Comparison of ENCODE assay signal across 8 mouse cellular contexts in genomic region chr9:51766175-51767062, GRCm38 (mm10). TPM values are rescaled to one million over a fixed set of nuclear protein-coding genes. Genes with fewer than 3 reads are reported as not detected.
DNase-seq lines count a peak whose midpoint lies in the region; ATAC-seq and TF ChIP-seq lines count a peak whose summit lies in the region.

No protein-coding gene starts in this region.

- peak overlapping the region; percentile 89 for H3K4me3 ChIP-seq in forebrain, embryonic 15.5 days
- H3K4me3 ChIP-seq in midbrain, embryonic 10.5 days, result peak overlapping the region; percentile 77
- peak overlapping the region; percentile 69 for H3K4me3 ChIP-seq in stomach, postnatal 0 days (ENCODE audit: low read depth, low read length)

- H3K9me3 ChIP-seq in forebrain, embryonic 15.5 days, result no peaks in the 10 kb centered on the region
- H3K9me3 ChIP-seq in midbrain, embryonic 10.5 days (replicated peaks), result no peaks in the 10 kb centered on the region
- H3K9me3 ChIP-seq in stomach, postnatal 0 days (ENCODE audit: control insufficient read depth, low read length), result no peaks in the 10 kb centered on the region

- H3K27me3 ChIP-seq in forebrain, embryonic 15.5 days, result 0 out of 2 replicates have a peak, but pooled peaks cover 6% of the 10 kb centered on the region
- H3K27me3 ChIP-seq in midbrain, embryonic 10.5 days (ENCODE audit: low read depth, poor library complexity, severe bottlenecking), result peaks cover 69% of the 10 kb centered on the region
- 0 out of 2 replicates have a peak, but pooled peaks cover 2% of the 10 kb centered on the region for H3K27me3 ChIP-seq in stomach, postnatal 0 days (ENCODE audit: control insufficient read depth, insufficient read depth, low read length)

- under 1% methylated on average over 21 of the region's 29 CpGs for WGBS in forebrain, embryonic 15.5 days
- 0% methylated on average over 29 of the region's 29 CpGs for WGBS in midbrain, embryonic 10.5 days
- WGBS in stomach, postnatal 0 days, result under 1% methylated on average over 29 of the region's 29 CpGs

- no peak for TF ChIP-seq EP300 in stomach, postnatal 0 days (optimal IDR thresholded peaks at IDR 0.05)

- H3K27ac ChIP-seq in forebrain, embryonic 15.5 days (replicated peaks), result peak overlapping the region; percentile 88
- 0 out of 2 replicates have a peak overlapping the region, but pooled peaks have one; percentile 83 for H3K27ac ChIP-seq in midbrain, embryonic 10.5 days (replicated peaks)
- H3K27ac ChIP-seq in stomach, postnatal 0 days (replicated peaks), result no peak overlapping the region

- peaks cover 26% of the 10 kb centered on the region for H3K4me1 ChIP-seq in forebrain, embryonic 15.5 days
- H3K4me1 ChIP-seq in midbrain, embryonic 10.5 days, result peaks cover 30% of the 10 kb centered on the region
- H3K4me1 ChIP-seq in stomach, postnatal 0 days (replicated peaks; ENCODE audit: control insufficient read depth, insufficient read depth), result no peaks in the 10 kb centered on the region

- H3K4me2 ChIP-seq in forebrain, embryonic 15.5 days (replicated peaks), result peak overlapping the region; percentile 95
- peak overlapping the region; percentile 99 for H3K4me2 ChIP-seq in stomach, postnatal 0 days (replicated peaks; ENCODE audit: low read depth)

- no peak for TF ChIP-seq CTCF in stomach, postnatal 0 days (IDR thresholded peaks at IDR 0.05; ENCODE audit: low read depth)

- ATAC-seq in forebrain, embryonic 15.5 days (replicated peaks), result peak; percentile 12; the same call in 1 of the 2 replicates
- ATAC-seq in stomach, postnatal 0 days (ENCODE audit: low FRiP score, low TSS enrichment), result 0 out of 2 replicates have a peak, but pooled peaks have one; percentile 33
- ATAC-seq in megakaryocyte progenitor cell, adult 5-6 weeks (replicated peaks; ENCODE audit: poor library complexity), result no peak

- H3K9ac ChIP-seq in forebrain, embryonic 15.5 days (replicated peaks), result peak overlapping the region; percentile 80
- H3K9ac ChIP-seq in stomach, postnatal 0 days (ENCODE audit: low read length), result no peak overlapping the region

- DNase-seq in kidney, postnatal 14 days, result peak; percentile 6
- DNase-seq in kidney, postnatal 25 days, result no peak
- peak; percentile 44 for DNase-seq in cerebellum, adult 11 months
- peak; percentile 40 to 45 for DNase-seq in layer of hippocampus, postnatal 14 days (ENCODE audit: low spot score in 2 of 2)
- DNase-seq in midbrain, embryonic 10.5 days (ENCODE audit: low spot score), result peak; percentile 55
- peak; percentile 18 for DNase-seq in stomach, postnatal 0 days (ENCODE audit: low spot score)

- no peaks in the 10 kb centered on the region for H3K36me3 ChIP-seq in forebrain, embryonic 15.5 days
- H3K36me3 ChIP-seq in midbrain, embryonic 10.5 days, result no peaks in the 10 kb centered on the region
- no peaks in the 10 kb centered on the region for H3K36me3 ChIP-seq in stomach, postnatal 0 days (ENCODE audit: control insufficient read depth, insufficient read depth, low read length)

RNA-seq across cellular contexts. Expression of gene Arhgap20, which starts 1.3 kb away (rescaled TPM):
- 11.8 and 14.6 TPM in 2 replicates for polyA plus RNA-seq in forebrain, embryonic 15.5 days (2015; fragmentation: Nextera tagmentation; extraction: Ambion mirVana)
- 10 to 100 TPM; 41.7 to 48.3 TPM for total RNA-seq in layer of hippocampus, postnatal 14 days (2021)
- polyA plus RNA-seq in midbrain, embryonic 10.5 days (2016; fragmentation: Nextera tagmentation; extraction: Ambion mirVana), result 2.2 and 3.8 TPM in 2 replicates
- 1.6 and 1.9 TPM in 2 replicates for polyA plus RNA-seq in stomach, postnatal 0 days (2015; fragmentation: Nextera tagmentation; extraction: Ambion mirVana)
- not detected in 2 replicates for total RNA-seq in megakaryocyte progenitor cell, adult 5-6 weeks (2015)
- total RNA-seq in megakaryocyte progenitor cell, adult 5-6 weeks (2017), result not detected in 2 replicates

Comparison
In these comparisons a context has a peak if more than half of its experiments do, and no peak if none do; other contexts are left out.
1. DNase-seq: peak in kidney, postnatal 14 days (single experiment), cerebellum, adult 11 months (single experiment), layer of hippocampus, postnatal 14 days (2 of 2), midbrain, embryonic 10.5 days (single experiment) and stomach, postnatal 0 days (single experiment); none in kidney, postnatal 25 days (0 of 2).
2. Peak in every context shown above with its lines, with median percentiles within 50 percentile points of each other: H3K4me3 ChIP-seq.